Mouse (Mus musculus) erythroblast, embryonic 14.5 days (primary cell): Measurements from ENCODE around the gene Bglap. TPM values are rescaled to one million over a fixed set of nuclear protein-coding genes. Genes with fewer than 3 reads are reported as not detected.

Source experiments
- H3K27me3 ChIP-seq: 2 replicates; pipeline ENCODE4 v1.6.1; 2012; ENCODE audit warnings: inconsistent platforms; ENCODE audit not compliant: control insufficient read depth
- H3K36me3 ChIP-seq: 2 replicates; pipeline ENCODE4 v1.6.1; 2012; ENCODE audit warnings: mild to moderate bottlenecking, inconsistent platforms; ENCODE audit not compliant: control insufficient read depth
- H3K4me1 ChIP-seq: 2 replicates; pipeline ENCODE4 v1.6.1; 2012; ENCODE audit warnings: inconsistent platforms; ENCODE audit not compliant: control insufficient read depth
- H3K4me3 ChIP-seq: replicated peaks from 2 replicates; pipeline ENCODE3; 2012; ENCODE audit warnings: moderate library complexity, mild to moderate bottlenecking, inconsistent platforms
- H3K9me3 ChIP-seq: 2 replicates; pipeline ENCODE4 v1.6.1; 2012; ENCODE audit warnings: low read length, inconsistent platforms, mixed read lengths; ENCODE audit not compliant: control insufficient read depth
- GATA1 ChIP-seq: IDR thresholded peaks from 2 replicates; pipeline ENCODE4 v1.6.1; 2012; ENCODE audit warnings: low read length, inconsistent platforms, mixed read lengths
- TAL1 ChIP-seq: IDR thresholded peaks from 3 replicates; pipeline ENCODE4 v1.6.1; 2012; ENCODE audit warnings: low read length, inconsistent platforms, mixed read lengths
- polyA plus RNA-seq: library from polyadenylated mRNA; stranded (reverse); fragments of >175 nt; gene quantifications from 2 replicates; pipeline ENCODE4 v1.2.3, GENCODE M21; 2012

The Bglap gene
- polyA plus RNA-seq, 1 experiment, result not detected

- Histone ChIP-seq H3K27me3 (no peaks in the 10 kb centered on the region), H3K4me1 (peaks cover 93% of the 10 kb centered on the region), H3K9me3 (no peaks in the 10 kb centered on the region), H3K4me3 (peak overlapping the region; percentile 4), H3K36me3 (peaks cover 100% of the 10 kb centered on the region)
- no peak for TF ChIP-seq GATA1
- no peak for TF ChIP-seq TAL1
These were observed 31.4 kb upstream of the Bglap start for GRCm38 (mm10) chr3:88415668-88416067.

GRCm38 (mm10) chr3:88412636-88413035 lies 28.4 kb upstream of the Bglap start:
- peaks cover 91% of the 10 kb centered on the region for H3K4me1 ChIP-seq
- H3K9me3 ChIP-seq, result no peaks in the 10 kb centered on the region
- peaks cover 83% of the 10 kb centered on the region for H3K36me3 ChIP-seq
- H3K27me3 ChIP-seq, result no peaks in the 10 kb centered on the region
- no peak overlapping the region for H3K4me3 ChIP-seq
- no peak for TF ChIP-seq TAL1
- TF ChIP-seq GATA1, result no peak

GRCm38 (mm10) chr3:88411681-88412080 lies 27.4 kb upstream of the Bglap start:
- Histone ChIP-seq H3K27me3 (no peaks in the 10 kb centered on the region), H3K36me3 (peaks cover 82% of the 10 kb centered on the region), H3K4me1 (peaks cover 92% of the 10 kb centered on the region), H3K9me3 (no peaks in the 10 kb centered on the region), H3K4me3 (peak overlapping the region; percentile 78)
- TF ChIP-seq TAL1, result peak; percentile 79
- TF ChIP-seq GATA1, result peak; percentile 77

GRCm38 (mm10) chr3:88410645-88411031 lies 26.4 kb upstream of the Bglap start:
- Histone ChIP-seq H3K27me3 (no peaks in the 10 kb centered on the region), H3K4me1 (peaks cover 87% of the 10 kb centered on the region), H3K36me3 (peaks cover 80% of the 10 kb centered on the region), H3K4me3 (peak overlapping the region; percentile 78), H3K9me3 (no peaks in the 10 kb centered on the region)
- no peak for TF ChIP-seq TAL1
- no peak for TF ChIP-seq GATA1

- peaks cover 81% of the 10 kb centered on the region for H3K4me1 ChIP-seq
- no peak for TF ChIP-seq TAL1
- no peak for TF ChIP-seq GATA1
These were observed 25.7 kb upstream of the Bglap start, which contains the start of gene Pmf1 for GRCm38 (mm10) chr3:88409741-88410644. Gene Pmf1 (minus strand): TSS chr3:88410331.

GRCm38 (mm10) chr3:88408953-88409352 lies 24.7 kb upstream of the Bglap start:
- Histone ChIP-seq H3K9me3 (no peaks in the 10 kb centered on the region), H3K4me3 (peak overlapping the region; percentile 78), H3K36me3 (peaks cover 73% of the 10 kb centered on the region), H3K27me3 (no peaks in the 10 kb centered on the region), H3K4me1 (peaks cover 73% of the 10 kb centered on the region)
- no peak for TF ChIP-seq GATA1
- TF ChIP-seq TAL1, result no peak

More at GRCm38 (mm10) chr3:88409741-88410644, 25.7 kb upstream of the Bglap start, which contains the start of gene Pmf1:
- Histone ChIP-seq H3K4me3 (peak within 1 kb of the TSS; percentile 78), H3K27me3 (no peaks in the 10 kb centered on the region), H3K9me3 (no peaks in the 10 kb centered on the region), H3K36me3 (peaks cover 77% of the 10 kb centered on the region)

GRCm38 (mm10) chr3:88407529-88407928 lies 23.3 kb upstream of the Bglap start:
- no peaks in the 10 kb centered on the region for H3K27me3 ChIP-seq
- TF ChIP-seq TAL1 (no peak), GATA1 (no peak)
- no peak overlapping the region for H3K4me3 ChIP-seq
- H3K4me1 ChIP-seq, result peaks cover 60% of the 10 kb centered on the region
- peaks cover 73% of the 10 kb centered on the region for H3K36me3 ChIP-seq
- no peaks in the 10 kb centered on the region for H3K9me3 ChIP-seq

GRCm38 (mm10) chr3:88407090-88407489 lies 22.8 kb upstream of the Bglap start:
- H3K4me3 ChIP-seq, result no peak overlapping the region
- TF ChIP-seq GATA1, result no peak
- peaks cover 73% of the 10 kb centered on the region for H3K36me3 ChIP-seq
- no peaks in the 10 kb centered on the region for H3K27me3 ChIP-seq
- H3K9me3 ChIP-seq, result no peaks in the 10 kb centered on the region
- peaks cover 55% of the 10 kb centered on the region for H3K4me1 ChIP-seq

- H3K9me3 ChIP-seq, result peaks cover 3% of the 10 kb centered on the region; the same call in 1 of the 2 replicates
- peaks cover 27% of the 10 kb centered on the region for H3K4me1 ChIP-seq
- H3K4me3 ChIP-seq, result no peak overlapping the region
- no peaks in the 10 kb centered on the region for H3K27me3 ChIP-seq
- peaks cover 83% of the 10 kb centered on the region for H3K36me3 ChIP-seq
- TF ChIP-seq GATA1, result no peak
- TF ChIP-seq TAL1, result no peak
These were observed 19.4 kb upstream of the Bglap start for GRCm38 (mm10) chr3:88403522-88404230.
